Mouse (Mus musculus) liver, embryonic 14.5 days (tissue): ENCODE data around the gene Calm4.

Experiments used
- CTCF ChIP-seq: IDR thresholded peaks from 2 replicates; pipeline ENCODE4 v1.5.1; 2016; ENCODE audit warnings: antibody characterized with exemption, low read depth, control low read depth
- EP300 ChIP-seq: IDR thresholded peaks from 2 replicates; pipeline ENCODE4 v1.6.1; 2016; ENCODE audit warnings: antibody characterized with exemption, low read depth

GRCm38 (mm10) chr13:3818740-3819076 is 18.8 kb upstream of the Calm4 start:
- TF ChIP-seq CTCF (no peak), EP300 (no peak)
